Mouse (Mus musculus): ENCODE results near the gene Abca1. TPM values are rescaled to one million over a fixed set of nuclear protein-coding genes. Genes with fewer than 3 reads are reported as not detected.

Abca1 gene
- total RNA-seq (2022), result 10 to 100 TPM; 13.6 to 22.8 (median 16.8) TPM

DNA sequence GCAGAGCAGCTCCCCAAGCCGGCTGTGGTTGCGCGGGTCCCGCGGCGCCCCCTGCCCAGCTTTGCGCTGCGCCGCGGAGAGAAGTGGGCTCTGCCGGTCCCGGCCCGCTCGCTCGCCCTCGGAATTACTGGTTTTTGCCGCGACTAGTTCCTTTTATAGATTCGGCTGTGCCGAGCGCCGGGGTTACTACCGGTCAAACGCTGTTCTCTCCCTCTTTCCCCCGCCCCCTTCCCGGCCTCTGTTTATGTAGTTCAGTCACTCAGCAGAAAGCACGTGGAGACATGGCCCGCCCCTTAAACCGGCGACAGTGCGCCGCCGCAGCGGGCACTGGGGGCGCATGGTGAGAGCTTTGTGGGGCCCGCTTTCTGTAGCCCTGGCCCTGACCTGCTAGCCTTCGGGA is at the start of gene Abca1:
Gene Abca1 (minus strand): TSS at position 129 of the 400 bp plus-strand sequence.
- peak; percentile 91 for DNase-seq (ENCODE audit: low spot score)

GRCm38 (mm10) chr4:53204482-53204881 is 44.8 kb upstream of the Abca1 start:
- no peak for DNase-seq (ENCODE audit: low spot score)

DNA sequence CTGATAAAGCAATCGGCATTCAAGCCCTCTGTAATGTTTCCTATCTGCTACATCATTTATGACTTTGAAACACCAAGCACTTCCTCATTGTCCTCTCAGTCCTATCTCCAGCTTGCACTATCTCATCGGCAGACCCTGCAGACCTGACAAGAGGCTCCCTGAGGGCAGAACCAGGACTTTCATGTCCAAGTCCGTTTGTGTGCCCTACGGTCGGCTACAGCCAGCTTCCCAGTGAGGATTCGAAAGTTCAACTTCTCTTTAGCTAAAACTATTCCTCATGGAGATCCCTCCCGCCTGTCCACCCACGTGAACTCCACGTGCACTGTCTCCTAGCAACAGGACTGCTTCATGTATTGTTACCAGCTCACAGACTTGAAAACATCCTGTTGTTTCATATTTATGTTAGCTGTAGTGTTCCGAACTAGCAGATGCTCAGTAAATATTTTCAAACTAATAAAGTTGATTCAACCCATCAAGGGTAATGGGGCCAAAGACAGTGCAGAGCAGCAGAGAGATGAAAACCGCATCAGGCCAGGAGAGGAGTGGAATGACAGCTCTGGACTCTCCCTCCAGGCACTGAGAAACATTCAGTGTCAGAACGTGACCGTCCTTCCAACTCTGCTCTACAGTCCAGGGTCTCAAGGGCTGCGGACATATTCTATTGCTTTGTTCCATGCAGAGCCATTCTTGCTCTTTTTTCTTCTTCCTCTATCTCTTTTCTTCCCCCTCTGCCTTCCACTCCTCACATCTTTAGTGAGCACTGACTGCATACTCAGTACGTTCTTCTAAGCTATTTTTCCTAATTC is 44.1 kb upstream of the Abca1 start:
- DNase-seq (ENCODE audit: low spot score), result no peak

GRCm38 (mm10) chr4:53200276-53200675 is 40.6 kb upstream of the Abca1 start:
- no peak for DNase-seq (ENCODE audit: low spot score)

GRCm38 (mm10) chr4:53197842-53198241 is 38.1 kb upstream of the Abca1 start:
- peak; percentile 58 for DNase-seq (ENCODE audit: low spot score)

- DNase-seq (ENCODE audit: low spot score), result peak; percentile 93
These were observed 36.5 kb upstream of the Abca1 start for GRCm38 (mm10) chr4:53196058-53196771.

GRCm38 (mm10) chr4:53187071-53187470 is 27.4 kb upstream of the Abca1 start:
- DNase-seq (ENCODE audit: low spot score), result peak; percentile 86

GRCm38 (mm10) chr4:53186573-53186972 is 26.9 kb upstream of the Abca1 start:
- no peak for DNase-seq (ENCODE audit: low spot score)

DNA sequence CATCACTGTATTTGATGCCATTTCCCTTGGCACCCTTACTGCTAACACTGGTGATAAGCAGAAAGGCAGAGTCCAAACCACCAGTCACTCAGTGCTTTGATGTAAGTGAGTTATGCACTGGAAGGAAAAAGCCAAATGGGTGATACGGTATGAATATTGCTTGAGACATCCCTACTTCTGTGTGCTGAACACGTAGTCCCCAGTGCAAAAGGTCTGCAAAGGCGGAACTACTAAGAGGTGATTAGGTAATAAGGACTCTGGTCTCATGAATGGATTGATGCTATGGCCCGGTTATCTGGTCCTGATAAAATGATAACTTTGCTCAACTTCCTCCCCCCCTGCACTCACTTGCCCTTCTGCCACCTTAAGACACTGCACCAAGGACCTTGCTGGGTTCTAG is 26.4 kb upstream of the Abca1 start:
- no peak for DNase-seq (ENCODE audit: low spot score)

GRCm38 (mm10) chr4:53181479-53181878 is 21.8 kb upstream of the Abca1 start:
- DNase-seq (ENCODE audit: low spot score), result no peak

DNA sequence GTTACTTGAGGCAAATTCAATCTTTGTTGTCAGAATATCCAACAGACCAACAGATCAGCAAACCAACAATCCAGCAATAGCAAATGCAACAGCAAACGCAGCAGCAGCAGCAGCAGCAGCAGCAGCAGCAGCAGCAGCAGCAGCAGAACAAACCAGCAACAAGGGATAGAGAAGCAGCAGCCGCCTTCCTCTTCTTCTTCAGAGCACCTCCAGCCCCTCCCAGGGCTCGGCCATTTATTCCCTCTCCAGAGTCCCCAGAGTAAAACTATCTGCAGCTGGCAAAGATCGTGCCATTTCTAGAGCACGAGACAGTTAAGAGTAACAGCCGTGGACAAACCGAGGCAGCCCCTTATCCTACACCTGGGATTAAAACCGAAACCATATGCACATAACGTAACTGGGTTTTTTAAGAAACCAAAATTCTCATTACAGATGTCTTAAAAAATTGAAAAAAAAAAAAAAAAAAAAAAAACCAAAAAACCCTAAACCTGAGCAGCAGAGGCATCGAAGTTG is 19.7 kb upstream of the Abca1 start:
- no peak for DNase-seq (ENCODE audit: low spot score)

DNA sequence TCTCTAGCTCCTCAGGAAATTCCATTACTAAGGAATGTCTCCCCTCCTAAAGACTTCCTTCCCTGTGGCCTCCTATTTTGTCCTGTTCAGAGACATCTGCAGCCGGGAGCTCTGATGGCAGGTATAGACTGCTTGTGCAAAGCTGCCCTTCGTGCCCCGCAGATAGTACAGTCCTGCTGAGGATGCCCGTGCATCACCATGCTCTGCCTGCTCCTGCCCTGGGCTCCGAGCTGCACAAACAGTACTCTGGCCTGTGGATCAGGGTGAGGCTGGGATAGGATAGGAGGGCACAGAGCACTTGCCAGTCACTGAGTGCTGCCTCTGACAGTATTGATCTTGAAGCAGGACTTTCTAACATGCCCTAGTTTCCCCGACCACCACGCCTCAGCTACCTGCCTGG is 18.8 kb upstream of the Abca1 start:
- no peak for DNase-seq (ENCODE audit: low spot score)

DNA sequence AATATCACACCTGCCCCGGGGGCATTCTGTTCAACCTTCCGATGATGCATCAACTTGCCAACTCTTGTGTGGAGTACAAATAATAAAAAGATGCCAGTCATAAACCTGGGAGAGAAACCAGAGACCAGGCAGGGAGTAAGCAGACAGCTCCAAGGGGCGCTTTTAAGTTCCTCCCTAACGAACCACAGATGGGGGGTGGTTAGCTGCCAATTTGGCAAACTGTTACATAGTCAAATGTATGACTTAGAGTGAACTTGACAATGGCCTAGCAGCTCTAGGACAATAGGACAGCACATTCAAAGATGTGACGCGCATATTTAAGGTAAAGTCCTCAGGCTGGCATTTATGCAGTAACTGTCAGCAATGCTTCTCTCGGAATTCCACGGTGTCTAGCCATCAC is 18.0 kb upstream of the Abca1 start:
- DNase-seq (ENCODE audit: low spot score), result no peak

- no peak for DNase-seq (ENCODE audit: low spot score)
These were observed 15.2 kb upstream of the Abca1 start for GRCm38 (mm10) chr4:53174906-53175305.

DNA sequence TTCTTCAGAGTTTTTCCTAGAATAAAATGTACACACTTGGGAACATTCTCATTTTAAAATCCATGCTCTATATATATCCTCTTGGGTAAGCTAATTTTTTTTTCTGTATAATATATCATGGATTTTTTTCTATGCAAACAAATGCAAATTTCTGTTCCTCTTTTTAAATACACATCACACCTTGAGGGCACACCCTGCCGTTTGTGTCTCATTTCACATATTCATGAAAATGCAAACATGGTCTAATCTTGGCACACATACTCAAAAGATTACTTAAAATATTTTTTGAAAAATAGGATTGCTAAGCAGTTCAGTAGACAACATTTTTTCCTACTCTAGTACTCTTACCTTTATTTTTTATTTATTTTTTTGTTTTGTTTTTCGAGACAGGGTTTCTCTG is 10.7 kb upstream of the Abca1 start:
- no peak for DNase-seq (ENCODE audit: low spot score)

GRCm38 (mm10) chr4:53165231-53165630 is 5.5 kb upstream of the Abca1 start:
- DNase-seq (ENCODE audit: low spot score), result no peak

GRCm38 (mm10) chr4:53159176-53159575 is 519 bp downstream of the Abca1 start:
- no peak for DNase-seq (ENCODE audit: low spot score)

DNA sequence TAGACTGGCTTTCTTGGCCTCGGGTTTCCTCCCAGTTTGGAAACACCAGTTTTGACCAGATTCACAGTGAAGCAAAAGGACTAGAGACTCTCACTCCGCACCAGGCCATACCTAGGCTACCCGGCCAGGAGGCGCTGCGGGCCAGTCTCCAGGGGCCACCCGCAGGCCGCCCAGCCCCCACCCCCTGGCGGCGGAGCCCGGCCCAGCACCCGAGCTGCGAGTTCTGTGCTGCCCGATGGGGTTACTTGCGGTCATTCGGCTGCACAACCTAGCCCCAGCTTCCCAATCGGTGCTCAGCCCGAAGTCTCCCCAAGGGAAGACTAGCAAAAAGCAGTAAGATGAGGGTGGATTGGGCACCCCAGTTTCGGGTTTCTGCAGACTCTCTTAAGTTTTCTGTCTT is 1.1 kb downstream of the Abca1 start:
- peak; percentile 83 for DNase-seq (ENCODE audit: low spot score)

DNA sequence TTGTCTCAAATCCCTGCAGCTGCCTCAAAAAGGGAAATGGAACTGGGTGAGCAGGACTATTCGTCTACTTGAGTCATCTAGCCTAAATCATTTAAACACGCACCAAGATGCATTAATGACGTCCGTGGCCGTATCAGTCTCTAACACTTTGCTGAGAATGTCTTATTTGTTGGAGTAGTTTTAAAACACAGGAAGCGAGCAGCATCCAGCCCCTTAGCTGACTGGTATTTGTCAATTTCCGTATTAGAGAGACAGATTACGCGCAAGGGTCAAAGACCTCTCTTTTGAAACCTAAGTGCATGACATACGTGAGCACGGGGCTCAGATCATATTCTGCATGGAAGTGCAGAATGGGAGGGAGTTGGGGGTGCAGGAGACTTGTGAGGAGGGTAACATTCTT is 4.2 kb downstream of the Abca1 start:
- no peak for DNase-seq (ENCODE audit: low spot score)

DNA sequence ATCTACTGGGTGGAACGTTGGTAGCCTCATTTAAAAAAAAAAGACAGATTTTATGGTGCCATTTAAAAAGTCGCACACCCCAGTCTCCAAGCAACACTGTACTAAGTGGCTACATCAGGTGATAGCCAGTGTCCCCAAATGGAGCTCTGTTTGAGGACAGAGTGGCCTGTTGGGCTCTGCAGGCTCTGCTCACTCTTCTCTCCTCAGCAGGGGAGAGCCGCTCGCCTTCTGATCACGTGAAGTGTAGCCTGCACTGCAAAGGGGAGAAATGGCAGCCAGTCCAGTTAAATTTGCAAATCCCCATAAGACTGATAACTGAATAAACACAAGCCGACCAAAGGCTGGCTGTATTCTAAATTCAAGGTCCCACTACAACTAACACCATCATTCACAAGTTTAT is 6.0 kb downstream of the Abca1 start:
- no peak for DNase-seq (ENCODE audit: low spot score)

DNA sequence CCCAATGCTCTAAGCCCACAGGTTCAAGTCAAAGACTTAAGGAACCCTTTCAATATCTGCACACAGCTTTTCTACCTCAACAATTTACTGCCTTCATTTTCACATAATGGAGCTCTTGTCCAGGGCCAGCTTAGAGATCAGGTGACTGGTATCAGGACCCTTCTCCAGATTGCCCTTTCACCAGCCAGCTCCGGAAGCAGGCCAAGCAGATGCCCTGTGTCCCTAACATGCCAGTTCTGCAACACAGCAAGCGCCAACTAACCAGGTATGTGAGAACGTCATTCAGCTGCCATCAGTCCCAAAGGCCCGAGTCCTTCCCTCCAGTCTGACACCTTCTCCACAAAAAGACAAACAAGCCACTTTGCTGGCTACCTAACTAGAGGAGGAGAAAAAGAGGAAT is 6.6 kb downstream of the Abca1 start:
- no peak for DNase-seq (ENCODE audit: low spot score)

GRCm38 (mm10) chr4:53152655-53153054 is 7.0 kb downstream of the Abca1 start:
- no peak for DNase-seq (ENCODE audit: low spot score)

DNA sequence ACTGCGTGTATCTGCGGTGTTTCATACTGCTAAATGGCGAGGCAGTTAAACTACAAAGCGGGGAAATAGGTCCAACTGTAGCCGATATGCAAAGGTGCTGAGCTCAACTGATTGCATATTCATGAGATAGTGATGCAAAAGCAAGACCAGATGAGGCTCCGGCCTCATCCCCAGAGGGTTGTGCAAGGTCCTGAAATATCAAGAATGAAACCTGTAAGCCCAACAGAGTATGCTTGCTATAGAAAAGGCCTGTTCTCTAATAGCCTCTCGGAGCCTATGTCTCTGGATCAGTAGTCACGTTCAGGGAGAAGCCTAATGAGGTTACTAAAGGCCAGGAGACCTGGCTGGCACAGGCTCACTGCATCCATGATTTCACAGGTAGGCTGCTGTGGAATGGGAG is 9.2 kb downstream of the Abca1 start:
- no peak for DNase-seq (ENCODE audit: low spot score)

Measured in heart, adult 8-10 months (tissue).